Mouse (Mus musculus): ENCODE data around the gene Arl16. TPM values are rescaled to one million over a fixed set of nuclear protein-coding genes. Genes with fewer than 3 reads are reported as not detected.

The Arl16 gene
- total and polyA plus RNA-seq, 2 experiments from 2014 or later: 25.1 to 48.3 TPM

DNA sequence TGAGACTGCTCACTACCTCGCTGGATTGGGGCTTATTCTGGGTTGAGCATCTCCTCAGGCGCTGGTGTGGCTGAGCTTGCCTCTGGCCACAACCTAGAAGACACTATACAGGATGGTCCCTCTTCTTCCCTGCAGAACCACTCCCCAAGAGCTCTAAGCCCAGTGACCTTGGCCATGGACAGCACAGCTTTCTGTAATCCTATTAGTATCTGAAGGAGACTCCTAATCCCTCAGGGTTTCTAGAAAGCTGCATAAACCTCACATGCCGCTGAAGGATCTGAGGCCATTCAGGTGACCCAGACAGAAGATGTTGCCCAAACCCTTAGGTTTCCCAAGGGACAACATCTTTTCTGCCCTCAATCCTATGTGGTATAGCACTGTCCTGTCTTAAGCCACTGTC lies 15.2 kb downstream of the Arl16 start:
- TF ChIP-seq CTCF (IDR thresholded peaks at IDR 0.05; ENCODE audit: low read depth) (no peak), EP300 (IDR thresholded peaks at IDR 0.05; ENCODE audit: low read depth) (no peak)
- no peaks in the 10 kb centered on the region; the same call in 1 of the 2 replicates for H3K4me1 ChIP-seq (ENCODE audit: control insufficient read depth, insufficient read depth)
- no peaks in the 10 kb centered on the region for H3K36me3 ChIP-seq (replicated peaks; ENCODE audit: control insufficient read depth, insufficient read depth, low read length)
- H3K27me3 ChIP-seq (ENCODE audit: control insufficient read depth, insufficient read depth, low read length): no peaks in the 10 kb centered on the region
- no peak overlapping the region for H3K4me3 ChIP-seq (ENCODE audit: low read depth, low read length)
- H3K4me2 ChIP-seq (ENCODE audit: low read depth, low read length): no peak overlapping the region
- H3K9me3 ChIP-seq (replicated peaks; ENCODE audit: control insufficient read depth, low read length): no peaks in the 10 kb centered on the region
- ATAC-seq (ENCODE audit: insufficient read depth, low read depth) (no peak), DNase-seq (ENCODE audit: low spot score) (no peak)
- no peak overlapping the region for H3K9ac ChIP-seq (replicated peaks; ENCODE audit: low read depth, low read length)
- WGBS: 62% methylated on average over 3 of the region's 3 CpGs
- no peak overlapping the region for H3K27ac ChIP-seq (ENCODE audit: low read depth)

- H3K9me3 ChIP-seq (replicated peaks; ENCODE audit: control insufficient read depth, low read length): no peaks in the 10 kb centered on the region
- no peak for DNase-seq (ENCODE audit: low spot score)
- H3K4me2 ChIP-seq (ENCODE audit: low read depth, low read length): no peak overlapping the region
- H3K9ac ChIP-seq (replicated peaks; ENCODE audit: low read depth, low read length): no peak overlapping the region
- no peaks in the 10 kb centered on the region for H3K4me1 ChIP-seq (ENCODE audit: control insufficient read depth, insufficient read depth)
- TF ChIP-seq CTCF (IDR thresholded peaks at IDR 0.05; ENCODE audit: low read depth): no peak
- TF ChIP-seq EP300 (IDR thresholded peaks at IDR 0.05; ENCODE audit: low read depth): no peak
- no peak overlapping the region for H3K27ac ChIP-seq (ENCODE audit: low read depth)
- H3K4me3 ChIP-seq (ENCODE audit: low read depth, low read length): no peak overlapping the region
- no peaks in the 10 kb centered on the region for H3K36me3 ChIP-seq (replicated peaks; ENCODE audit: control insufficient read depth, insufficient read depth, low read length)
- ATAC-seq (ENCODE audit: insufficient read depth, low read depth): no peak
- WGBS: 84% methylated on average over 7 of the region's 7 CpGs
- no peaks in the 10 kb centered on the region for H3K27me3 ChIP-seq (ENCODE audit: control insufficient read depth, insufficient read depth, low read length)
Observed at GRCm38 (mm10) chr11:120447179-120447578, 20.2 kb downstream of the Arl16 start.

DNA sequence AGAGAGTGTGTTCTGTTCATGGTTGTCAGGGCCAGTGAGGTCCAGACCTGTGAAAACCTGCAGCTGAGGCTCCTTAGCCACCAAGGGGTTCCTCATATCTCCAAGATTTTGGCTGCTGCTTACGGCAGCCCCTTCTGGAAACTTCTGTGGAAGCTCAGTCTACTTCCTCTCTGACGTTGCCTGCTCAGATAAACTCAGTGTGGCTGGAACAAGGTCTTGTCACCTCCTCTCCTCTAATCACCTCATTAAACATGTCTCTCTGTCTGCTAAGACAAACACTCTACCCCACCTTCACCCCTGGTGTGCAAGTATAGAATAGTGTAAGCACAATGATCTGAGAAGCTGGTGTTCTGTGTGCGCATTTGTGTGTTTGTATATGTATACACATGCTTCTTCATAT lies 21.9 kb downstream of the Arl16 start:
- H3K4me1 ChIP-seq (ENCODE audit: control insufficient read depth, insufficient read depth): no peaks in the 10 kb centered on the region
- 58% methylated on average over 3 of the region's 3 CpGs for WGBS
- no peak for DNase-seq (ENCODE audit: low spot score)
- TF ChIP-seq CTCF (IDR thresholded peaks at IDR 0.05; ENCODE audit: low read depth) (no peak), EP300 (IDR thresholded peaks at IDR 0.05; ENCODE audit: low read depth) (no peak)
- no peak overlapping the region for H3K4me2 ChIP-seq (ENCODE audit: low read depth, low read length)
- no peak overlapping the region for H3K4me3 ChIP-seq (ENCODE audit: low read depth, low read length)
- H3K27ac ChIP-seq (ENCODE audit: low read depth): no peak overlapping the region
- no peak for ATAC-seq (ENCODE audit: insufficient read depth, low read depth)
- no peaks in the 10 kb centered on the region for H3K36me3 ChIP-seq (replicated peaks; ENCODE audit: control insufficient read depth, insufficient read depth, low read length)
- no peaks in the 10 kb centered on the region for H3K27me3 ChIP-seq (ENCODE audit: control insufficient read depth, insufficient read depth, low read length)
- H3K9me3 ChIP-seq (replicated peaks; ENCODE audit: control insufficient read depth, low read length): no peaks in the 10 kb centered on the region
- no peak overlapping the region for H3K9ac ChIP-seq (replicated peaks; ENCODE audit: low read depth, low read length)

- H3K9me3 ChIP-seq (replicated peaks; ENCODE audit: control insufficient read depth, low read length): no peaks in the 10 kb centered on the region
- WGBS: 54% methylated on average over 6 of the region's 6 CpGs
- no peaks in the 10 kb centered on the region for H3K36me3 ChIP-seq (replicated peaks; ENCODE audit: control insufficient read depth, insufficient read depth, low read length)
- TF ChIP-seq CTCF (IDR thresholded peaks at IDR 0.05; ENCODE audit: low read depth) (no peak), EP300 (IDR thresholded peaks at IDR 0.05; ENCODE audit: low read depth) (no peak)
- no peak overlapping the region for H3K27ac ChIP-seq (ENCODE audit: low read depth)
- H3K27me3 ChIP-seq (ENCODE audit: control insufficient read depth, insufficient read depth, low read length): no peaks in the 10 kb centered on the region
- H3K4me1 ChIP-seq (ENCODE audit: control insufficient read depth, insufficient read depth): no peaks in the 10 kb centered on the region
- no peak for ATAC-seq (ENCODE audit: insufficient read depth, low read depth)
- no peak for DNase-seq (ENCODE audit: low spot score)
- no peak overlapping the region for H3K9ac ChIP-seq (replicated peaks; ENCODE audit: low read depth, low read length)
- H3K4me3 ChIP-seq (ENCODE audit: low read depth, low read length): no peak overlapping the region
- H3K4me2 ChIP-seq (ENCODE audit: low read depth, low read length): no peak overlapping the region
Observed at GRCm38 (mm10) chr11:120444106-120444505, 23.3 kb downstream of the Arl16 start.

DNA sequence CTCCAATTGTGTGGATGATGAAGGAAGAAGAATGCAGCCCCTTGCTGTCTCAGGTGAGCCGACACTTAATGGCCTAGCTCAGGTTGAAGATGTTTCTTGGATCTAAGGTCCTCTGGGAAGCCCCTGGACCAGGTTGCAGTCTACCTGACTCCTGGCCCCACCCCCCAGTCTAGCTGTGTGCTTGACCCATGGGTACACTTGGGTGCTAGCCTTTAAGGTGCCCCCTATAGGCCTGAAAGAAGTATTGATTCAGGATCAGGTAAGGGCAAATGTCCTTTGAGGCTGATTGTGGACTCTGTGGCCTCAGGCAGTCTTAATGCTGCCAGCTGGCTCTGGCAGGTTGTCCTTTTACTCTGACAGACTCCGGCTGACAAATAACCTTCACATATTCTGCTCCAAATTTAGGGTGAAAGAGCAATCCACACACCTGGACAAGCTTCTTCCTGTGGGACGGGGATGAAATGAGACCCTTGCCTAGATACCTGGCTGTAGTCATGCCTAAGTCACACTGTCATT lies 24.6 kb downstream of the Arl16 start:
- no peak overlapping the region for H3K27ac ChIP-seq (ENCODE audit: low read depth)
- no peak overlapping the region for H3K4me3 ChIP-seq (ENCODE audit: low read depth, low read length)
- no peaks in the 10 kb centered on the region for H3K4me1 ChIP-seq (ENCODE audit: control insufficient read depth, insufficient read depth)
- H3K4me2 ChIP-seq (ENCODE audit: low read depth, low read length): no peak overlapping the region
- no peak overlapping the region for H3K9ac ChIP-seq (replicated peaks; ENCODE audit: low read depth, low read length)
- DNase-seq (ENCODE audit: low spot score) (no peak), ATAC-seq (ENCODE audit: insufficient read depth, low read depth) (no peak)
- no peaks in the 10 kb centered on the region for H3K27me3 ChIP-seq (ENCODE audit: control insufficient read depth, insufficient read depth, low read length)
- TF ChIP-seq EP300 (IDR thresholded peaks at IDR 0.05; ENCODE audit: low read depth): no peak
- no peak for TF ChIP-seq CTCF (IDR thresholded peaks at IDR 0.05; ENCODE audit: low read depth)
- WGBS: 81% methylated on average over 3 of the region's 3 CpGs
- no peaks in the 10 kb centered on the region for H3K9me3 ChIP-seq (replicated peaks; ENCODE audit: control insufficient read depth, low read length)
- H3K36me3 ChIP-seq (replicated peaks; ENCODE audit: control insufficient read depth, insufficient read depth, low read length): no peaks in the 10 kb centered on the region

DNA sequence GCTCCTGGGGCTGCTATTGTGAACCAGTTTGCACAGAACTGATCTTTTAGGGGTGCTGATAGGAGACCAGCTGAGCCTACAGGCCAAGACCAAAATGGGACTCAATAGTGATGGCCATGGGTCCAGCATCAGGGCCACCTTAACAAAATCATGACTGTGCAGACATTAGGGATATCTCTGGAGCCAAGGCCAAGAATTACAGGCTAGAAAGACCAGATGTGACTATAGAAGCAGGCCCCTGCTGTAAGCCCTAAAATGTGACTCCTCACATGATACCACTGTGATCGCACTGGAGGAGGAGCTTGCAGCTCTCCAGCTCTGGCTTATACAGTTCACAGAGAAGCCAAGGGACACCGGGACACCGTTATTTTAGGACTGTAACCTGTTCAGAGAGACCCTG lies 25.1 kb downstream of the Arl16 start, which contains the start of gene Tspan10:
Gene Tspan10 (plus strand): TSS at position 301 of the 400 bp plus-strand sequence.
- no peaks in the 10 kb centered on the region for H3K9me3 ChIP-seq (replicated peaks; ENCODE audit: control insufficient read depth, low read length)
- H3K4me2 ChIP-seq (ENCODE audit: low read depth, low read length): no peak within 1 kb of the TSS
- no peak for TF ChIP-seq CTCF (IDR thresholded peaks at IDR 0.05; ENCODE audit: low read depth)
- TF ChIP-seq EP300 (IDR thresholded peaks at IDR 0.05; ENCODE audit: low read depth): no peak
- H3K9ac ChIP-seq (replicated peaks; ENCODE audit: low read depth, low read length): no peak within 1 kb of the TSS
- ATAC-seq (ENCODE audit: insufficient read depth, low read depth): no peak
- 77% methylated on average over 3 of the region's 3 CpGs for WGBS
- no peak within 1 kb of the TSS for H3K27ac ChIP-seq (ENCODE audit: low read depth)
- DNase-seq (ENCODE audit: low spot score): no peak
- H3K4me1 ChIP-seq (ENCODE audit: control insufficient read depth, insufficient read depth): no peaks in the 10 kb centered on the region
- no peaks in the 10 kb centered on the region for H3K36me3 ChIP-seq (replicated peaks; ENCODE audit: control insufficient read depth, insufficient read depth, low read length)
- H3K27me3 ChIP-seq (ENCODE audit: control insufficient read depth, insufficient read depth, low read length): no peaks in the 10 kb centered on the region
- H3K4me3 ChIP-seq (ENCODE audit: low read depth, low read length): no peak within 1 kb of the TSS

All from heart, postnatal 0 days (tissue).